Mouse (Mus musculus) small intestine, adult 2 months (tissue): ENCODE data around the gene Sp2. TPM values are rescaled to one million over a fixed set of nuclear protein-coding genes. Genes with fewer than 3 reads are reported as not detected.
A peak's percentile ranks its signal among the peaks of the same experiment; 100 is the strongest.

Source experiments
- H3K27ac ChIP-seq: fragments of 200-500 bp; 2 replicates; pipeline ENCODE4 v1.5.1; 2012; ENCODE audit warnings: low read depth, low read length, control low read depth, inconsistent platforms; ENCODE audit not compliant: insufficient read depth
- H3K27me3 ChIP-seq: fragments of 200-500 bp; 2 replicates; pipeline ENCODE4 v1.6.1; 2012; ENCODE audit warnings: mild to moderate bottlenecking, moderate library complexity, low read length, inconsistent platforms; ENCODE audit not compliant: control insufficient read depth, insufficient read depth
- H3K36me3 ChIP-seq: fragments of 200-500 bp; 2 replicates; pipeline ENCODE4 v1.6.1; 2012; ENCODE audit warnings: mild to moderate bottlenecking, low read length, control low read depth, inconsistent platforms; ENCODE audit not compliant: control insufficient read depth, insufficient read depth
- H3K4me1 ChIP-seq: fragments of 200-500 bp; 2 replicates; pipeline ENCODE4 v1.6.1; 2012; ENCODE audit warnings: low read length, inconsistent platforms, mixed read lengths; ENCODE audit not compliant: control insufficient read depth, insufficient read depth, insufficient read length
- H3K4me3 ChIP-seq: fragments of 200-500 bp; 2 replicates; pipeline ENCODE4 v1.5.1; 2012; ENCODE audit warnings: low read depth, mild to moderate bottlenecking, control low read depth, inconsistent platforms, low read length, moderate library complexity
- CTCF ChIP-seq: fragments of 200-500 bp; IDR thresholded peaks from 2 replicates; pipeline ENCODE4 v1.5.1; 2012; ENCODE audit warnings: low read depth, mild to moderate bottlenecking, control low read depth, inconsistent platforms, low read length, moderate library complexity, mixed read lengths; ENCODE audit not compliant: insufficient replicate concordance, insufficient read length; ENCODE audit errors: extremely low read depth
- POLR2A ChIP-seq: fragments of 200-500 bp; IDR thresholded peaks from 2 replicates; pipeline ENCODE4 v1.6.1; 2012; ENCODE audit warnings: low read depth, mild to moderate bottlenecking, control low read depth, inconsistent platforms, low read length, moderate library complexity
- WGBS: fragments of 180-500 bp; shearing (Covaris S2); methylation state at CpG from one replicate; pipeline ENCODE4 v1.1.7; 2018; 5-methylcytosine and 5-hydroxymethylcytosine counted together
- polyA plus RNA-seq: library from polyadenylated mRNA; depleted of rRNA; stranded (reverse); fragments of >200 nt; gene quantifications from 2 replicates; pipeline ENCODE4 v1.2.3, GENCODE M21; 2012

Sp2 gene
- polyA plus RNA-seq, 1 experiment = 20.1 TPM

DNA sequence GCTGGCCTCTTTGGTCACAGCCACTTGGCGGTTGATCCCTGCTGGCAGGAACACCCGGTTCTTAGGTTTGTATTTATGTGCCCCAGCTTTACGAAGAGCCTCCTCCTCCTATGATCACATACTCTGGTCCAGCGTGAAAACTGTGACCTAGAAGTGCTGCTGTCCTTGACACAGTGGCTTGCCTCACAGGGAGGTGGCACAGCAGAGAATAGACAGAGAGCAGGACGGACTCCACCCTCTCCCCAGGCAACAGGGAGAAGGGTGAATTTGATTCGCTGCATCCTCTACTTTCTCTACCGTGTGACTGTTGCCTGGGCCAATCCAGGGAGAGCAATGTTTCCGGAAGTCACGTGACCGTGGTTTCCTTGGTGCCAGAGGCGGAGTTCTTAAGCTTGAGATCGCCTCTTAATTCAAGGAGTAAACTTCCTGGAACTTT, 47.8 kb downstream of the Sp2 start:
- TF ChIP-seq CTCF (no peak), POLR2A (peak; percentile 70)
- Histone ChIP-seq H3K4me1 (peaks cover 31% of the 10 kb centered on the region), H3K36me3 (peaks cover 62% of the 10 kb centered on the region), H3K4me3 (peak overlapping the region; percentile 52), H3K27ac (peak overlapping the region; percentile 99), H3K27me3 (no peaks in the 10 kb centered on the region)
- WGBS = 9% methylated on average over 12 of the region's 12 CpGs

DNA sequence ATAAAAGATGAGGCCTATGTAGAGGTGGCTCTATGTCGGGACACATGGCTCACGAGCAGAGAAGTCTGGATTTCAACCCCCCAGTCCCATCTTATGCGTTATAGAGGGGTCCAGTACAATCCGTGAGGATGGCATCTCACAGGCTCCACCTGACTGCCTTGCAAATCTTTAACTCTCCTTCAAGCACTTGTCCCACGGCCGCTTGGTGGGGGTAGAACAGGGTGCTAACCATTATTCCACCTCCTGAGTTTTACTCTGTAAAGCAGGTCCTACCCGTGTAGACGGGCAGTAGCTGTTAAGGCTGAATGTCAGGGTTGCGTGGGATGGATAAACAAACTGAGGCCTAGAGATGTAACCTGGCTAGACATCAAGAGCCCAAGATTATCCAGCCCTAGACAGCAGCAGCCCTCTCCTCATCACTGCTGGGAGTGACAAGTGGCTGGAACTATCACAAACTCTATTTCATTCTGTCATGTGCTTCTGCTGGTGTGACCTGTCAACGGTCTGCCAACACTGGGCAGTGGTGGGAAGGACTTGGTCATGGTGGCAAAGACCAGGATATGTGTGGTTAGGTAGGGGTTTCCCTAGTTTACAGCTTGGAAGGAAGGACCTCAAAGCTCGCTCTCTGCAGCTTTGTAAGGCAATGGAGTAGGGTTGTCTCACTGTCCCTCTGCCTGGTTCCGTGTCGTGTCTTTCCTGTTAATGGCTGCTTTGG, 49.0 kb downstream of the Sp2 start:
- peaks cover 51% of the 10 kb centered on the region for H3K36me3 ChIP-seq
- 41% methylated on average over 13 of the region's 13 CpGs for WGBS
- peak overlapping the region; percentile 52 for H3K4me3 ChIP-seq
- H3K27ac ChIP-seq = peak overlapping the region; percentile 92
- H3K4me1 ChIP-seq = peaks cover 21% of the 10 kb centered on the region
- no peak for TF ChIP-seq POLR2A
- no peak for TF ChIP-seq CTCF
- H3K27me3 ChIP-seq = no peaks in the 10 kb centered on the region

DNA sequence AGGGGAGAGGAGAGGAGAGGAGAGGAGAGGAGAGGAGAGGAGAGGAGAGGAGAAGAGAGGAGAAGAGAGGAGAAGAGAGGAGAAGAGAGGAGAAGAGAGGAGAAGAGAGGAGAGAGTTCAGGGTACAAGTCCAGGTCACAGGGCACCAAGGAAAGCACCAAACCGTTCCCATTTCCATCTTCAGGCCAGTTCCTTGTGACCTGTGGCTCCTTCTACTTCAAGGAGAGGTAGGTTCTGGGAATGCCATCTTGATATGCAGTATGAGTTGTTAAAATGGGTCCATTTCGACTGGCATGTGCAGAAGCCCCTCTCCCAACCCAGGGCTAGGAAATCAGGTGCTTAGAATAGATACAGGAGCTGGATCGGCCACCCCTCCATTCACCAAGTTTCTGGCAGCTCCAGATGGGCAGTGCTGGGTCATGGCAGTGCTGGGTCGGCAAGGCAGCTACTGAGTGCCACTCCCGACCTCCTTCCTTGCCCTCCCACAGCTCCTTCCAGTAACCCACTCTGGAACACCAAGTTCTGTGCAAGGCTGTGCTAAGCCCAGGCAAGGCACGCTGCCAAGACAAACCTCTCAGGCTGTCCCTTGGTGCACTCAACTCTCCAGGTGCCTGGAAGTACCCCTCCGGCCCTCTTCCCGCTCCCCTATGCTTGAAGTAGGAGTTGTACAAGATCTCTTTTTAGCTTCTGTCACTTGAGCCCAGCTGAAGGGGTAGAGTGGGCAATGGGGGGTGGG, 51.3 kb downstream of the Sp2 start:
- peak overlapping the region; percentile 98 for H3K27ac ChIP-seq
- WGBS = 13% methylated on average over 8 of the region's 8 CpGs

DNA sequence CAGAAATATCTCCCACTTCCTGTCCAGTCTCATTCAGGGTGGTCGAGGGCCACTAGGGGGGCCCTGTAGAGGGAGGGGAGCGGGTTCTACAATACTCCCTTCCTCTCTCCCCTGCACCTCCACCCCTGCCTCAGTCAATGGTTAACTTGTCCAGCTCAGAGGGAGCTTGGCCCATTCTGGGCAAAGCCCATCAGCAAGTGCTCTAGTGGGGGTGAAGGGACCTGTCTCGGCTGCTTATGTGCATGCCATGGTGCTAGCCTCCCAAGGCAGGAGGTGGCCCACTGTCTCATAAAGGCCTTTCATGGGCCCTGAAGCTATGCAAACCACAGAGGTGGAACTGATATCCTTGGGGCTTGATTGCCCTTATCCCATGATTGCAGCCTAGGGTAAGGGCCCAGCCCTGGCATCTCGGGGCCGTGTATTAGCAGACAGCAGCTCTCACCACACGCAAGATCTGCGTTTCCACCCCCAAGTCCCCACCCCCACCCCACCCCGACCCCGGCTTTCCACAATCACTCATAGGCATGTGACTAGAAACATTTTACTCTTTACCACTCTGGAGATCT, 52.9 kb downstream of the Sp2 start:
- peak overlapping the region; percentile 87 for H3K4me3 ChIP-seq
- H3K27ac ChIP-seq = peak overlapping the region; percentile 100
- TF ChIP-seq CTCF (no peak), POLR2A (peak; percentile 57)
- peaks cover 29% of the 10 kb centered on the region for H3K36me3 ChIP-seq
- WGBS = 20% methylated on average over 9 of the region's 9 CpGs
- no peaks in the 10 kb centered on the region for H3K27me3 ChIP-seq
- H3K4me1 ChIP-seq = peaks cover 23% of the 10 kb centered on the region

More for the DNA sequence above, 51.3 kb downstream of the Sp2 start:
- Histone ChIP-seq H3K27me3 (no peaks in the 10 kb centered on the region), H3K4me3 (peak overlapping the region; percentile 84), H3K4me1 (peaks cover 18% of the 10 kb centered on the region), H3K36me3 (peaks cover 40% of the 10 kb centered on the region)
- TF ChIP-seq CTCF (no peak), POLR2A (0 out of 2 replicates have a peak, but pooled peaks have one; percentile 12)

- H3K36me3 ChIP-seq = peaks cover 23% of the 10 kb centered on the region
- no peaks in the 10 kb centered on the region for H3K27me3 ChIP-seq
- 11% methylated on average over 13 of the region's 13 CpGs for WGBS
- H3K4me3 ChIP-seq = peak overlapping the region; percentile 87
- peak overlapping the region; percentile 100 for H3K27ac ChIP-seq
- TF ChIP-seq POLR2A (peak; percentile 89), CTCF (no peak)
- H3K4me1 ChIP-seq = peaks cover 25% of the 10 kb centered on the region
These were observed 53.5 kb downstream of the Sp2 start for GRCm38 (mm10) chr11:96929096-96929765.

DNA sequence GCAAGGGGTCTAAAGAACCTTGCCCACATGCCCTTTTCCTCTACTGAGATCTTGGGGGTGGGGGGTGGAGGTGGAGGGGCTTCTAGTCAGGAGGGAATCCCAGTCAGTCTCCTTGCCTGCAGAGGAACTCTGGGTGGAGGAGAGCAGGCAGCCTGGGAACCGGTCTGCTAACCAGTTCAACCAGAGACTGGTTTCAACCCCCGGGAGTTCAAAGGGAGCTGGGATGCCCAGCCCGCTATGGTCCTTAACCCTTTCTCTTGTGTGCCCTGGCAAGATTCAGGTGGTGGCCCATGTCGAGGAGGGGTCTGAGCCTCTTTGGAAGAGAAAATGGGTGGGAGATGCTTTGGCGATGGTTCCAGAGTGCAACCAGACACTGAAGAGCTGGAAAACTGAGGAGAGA, 54.1 kb downstream of the Sp2 start:
- Histone ChIP-seq H3K27me3 (no peaks in the 10 kb centered on the region), H3K36me3 (peaks cover 18% of the 10 kb centered on the region), H3K4me1 (peaks cover 27% of the 10 kb centered on the region), H3K4me3 (peak overlapping the region; percentile 87), H3K27ac (peak overlapping the region; percentile 100)
- TF ChIP-seq POLR2A (no peak), CTCF (peak; percentile 1; the same call in 1 of the 2 replicates)
- 14% methylated on average over 5 of the region's 5 CpGs for WGBS
